Mouse (Mus musculus) neural tube, embryonic 12.5 days (tissue): ENCODE data around the gene D1Pas1. TPM values are rescaled to one million over a fixed set of nuclear protein-coding genes. Genes with fewer than 3 reads are reported as not detected.

Experiments used
- ATAC-seq: fragments of 200-750 bp; cut with Nextera tagmentation; 2 replicates; pipeline ENCODE4 v1.8.0; 2017; ENCODE audit warnings: low read depth, mild to moderate bottlenecking, moderate TSS enrichment, moderate library complexity; ENCODE audit not compliant: low FRiP score
- H3K27ac ChIP-seq: fragments of 300-500 bp; sonication (generic); 2 replicates; pipeline ENCODE4 v1.5.1; 2016
- H3K27me3 ChIP-seq: fragments of 300-500 bp; sonication (generic); replicated peaks from 2 replicates; pipeline ENCODE4 v1.6.1; 2016; ENCODE audit warnings: mild to moderate bottlenecking
- H3K36me3 ChIP-seq: fragments of 300-500 bp; sonication (generic); 2 replicates; pipeline ENCODE4 v1.6.1; 2016; ENCODE audit warnings: mild to moderate bottlenecking
- H3K4me1 ChIP-seq: fragments of 300-500 bp; sonication (generic); 2 replicates; pipeline ENCODE4 v1.6.1; 2016
- H3K4me2 ChIP-seq: fragments of 300-500 bp; sonication (generic); replicated peaks from 2 replicates; pipeline ENCODE4 v1.6.1; 2016; ENCODE audit warnings: mild to moderate bottlenecking
- H3K4me3 ChIP-seq: fragments of 300-500 bp; sonication (generic); 2 replicates; pipeline ENCODE4 v1.5.1; 2016
- H3K9ac ChIP-seq: fragments of 300-500 bp; sonication (generic); 2 replicates; pipeline ENCODE4 v1.6.1; 2016; ENCODE audit warnings: mild to moderate bottlenecking
- H3K9me3 ChIP-seq: fragments of 300-500 bp; sonication (generic); 2 replicates; pipeline ENCODE4 v1.6.1; 2016; ENCODE audit warnings: mild to moderate bottlenecking
- WGBS: fragments of 180-500 bp; shearing (Covaris S2); methylation state at CpG from one replicate; pipeline ENCODE4 v1.1.7; 2016; 5-methylcytosine and 5-hydroxymethylcytosine counted together
- polyA plus RNA-seq: library from polyadenylated mRNA; unstranded; fragments of >200 nt; fragmentation: Nextera tagmentation; extraction: Ambion mirVana; gene quantifications from 2 replicates; pipeline ENCODE4 v1.2.1, GENCODE M21; 2016

Gene D1Pas1
- polyA plus RNA-seq, 1 experiment from 2014 or later: 0.28 TPM

- no peak overlapping the region for H3K4me2 ChIP-seq
- H3K9ac ChIP-seq: no peak overlapping the region
- no peaks in the 10 kb centered on the region for H3K9me3 ChIP-seq
- 76% methylated on average over 4 of the region's 4 CpGs for whole genome bisulfite sequencing
- no peak overlapping the region for H3K4me3 ChIP-seq
- no peaks in the 10 kb centered on the region for H3K4me1 ChIP-seq
- no peaks in the 10 kb centered on the region for H3K36me3 ChIP-seq
- no peaks in the 10 kb centered on the region for H3K27me3 ChIP-seq
- ATAC-seq: no peak
- no peak overlapping the region for H3K27ac ChIP-seq
These were observed 12.6 kb upstream of the D1Pas1 start for GRCm38 (mm10) chr1:186954591-186954990.

- Histone ChIP-seq H3K4me3 (no peak overlapping the region), H3K36me3 (no peaks in the 10 kb centered on the region), H3K27me3 (no peaks in the 10 kb centered on the region), H3K27ac (no peak overlapping the region), H3K4me2 (no peak overlapping the region), H3K9me3 (no peaks in the 10 kb centered on the region), H3K9ac (no peak overlapping the region), H3K4me1 (no peaks in the 10 kb centered on the region)
- ATAC-seq: no peak
- WGBS: 57% methylated on average over 4 of the region's 4 CpGs
These were observed 7.8 kb upstream of the D1Pas1 start for GRCm38 (mm10) chr1:186959380-186959779.

GRCm38 (mm10) chr1:186964143-186964875 lies 2.9 kb upstream of the D1Pas1 start:
- WGBS: 60% methylated on average over 4 of the region's 4 CpGs
- Histone ChIP-seq H3K4me2 (no peak overlapping the region), H3K27ac (no peak overlapping the region), H3K36me3 (no peaks in the 10 kb centered on the region), H3K9ac (no peak overlapping the region), H3K9me3 (peaks cover 28% of the 10 kb centered on the region), H3K4me3 (no peak overlapping the region), H3K4me1 (no peaks in the 10 kb centered on the region), H3K27me3 (no peaks in the 10 kb centered on the region)
- ATAC-seq: no peak

- Histone ChIP-seq H3K4me2 (no peak overlapping the region), H3K27me3 (no peaks in the 10 kb centered on the region), H3K4me1 (no peaks in the 10 kb centered on the region), H3K9me3 (peaks cover 28% of the 10 kb centered on the region), H3K9ac (no peak overlapping the region), H3K36me3 (no peaks in the 10 kb centered on the region), H3K4me3 (no peak overlapping the region), H3K27ac (no peak overlapping the region)
- WGBS: 90% methylated on average over 34 of the region's 34 CpGs
- no peak for ATAC-seq
These were observed 710 bp downstream of the D1Pas1 start for GRCm38 (mm10) chr1:186967926-186968325.

- no peaks in the 10 kb centered on the region; the same call in 1 of the 2 replicates for H3K4me1 ChIP-seq
- H3K4me2 ChIP-seq: no peak overlapping the region
- H3K36me3 ChIP-seq: no peaks in the 10 kb centered on the region
- no peaks in the 10 kb centered on the region for H3K9me3 ChIP-seq
- H3K27ac ChIP-seq: no peak overlapping the region
- H3K9ac ChIP-seq: no peak overlapping the region
- WGBS: 67% methylated on average over 4 of the region's 4 CpGs
- no peaks in the 10 kb centered on the region for H3K27me3 ChIP-seq
- ATAC-seq: no peak
- H3K4me3 ChIP-seq: no peak overlapping the region
These were observed 9.8 kb downstream of the D1Pas1 start for GRCm38 (mm10) chr1:186976937-186977540.

GRCm38 (mm10) chr1:186977801-186978200 lies 10.6 kb downstream of the D1Pas1 start:
- no peak overlapping the region for H3K9ac ChIP-seq
- H3K4me2 ChIP-seq: no peak overlapping the region
- H3K36me3 ChIP-seq: no peaks in the 10 kb centered on the region
- H3K27ac ChIP-seq: no peak overlapping the region
- H3K4me3 ChIP-seq: no peak overlapping the region
- no peaks in the 10 kb centered on the region for H3K27me3 ChIP-seq
- ATAC-seq: no peak
- H3K9me3 ChIP-seq: no peaks in the 10 kb centered on the region
- no peaks in the 10 kb centered on the region; the same call in 1 of the 2 replicates for H3K4me1 ChIP-seq
- WGBS: 92% methylated on average over 2 of the region's 2 CpGs

- Histone ChIP-seq H3K4me1 (no peaks in the 10 kb centered on the region; the same call in 1 of the 2 replicates), H3K27ac (no peak overlapping the region), H3K36me3 (no peaks in the 10 kb centered on the region), H3K4me3 (no peak overlapping the region), H3K9ac (no peak overlapping the region), H3K4me2 (no peak overlapping the region), H3K27me3 (no peaks in the 10 kb centered on the region), H3K9me3 (no peaks in the 10 kb centered on the region)
- 68% methylated on average over 8 of the region's 8 CpGs for WGBS
- no peak for ATAC-seq
These were observed 12.2 kb downstream of the D1Pas1 start for GRCm38 (mm10) chr1:186979465-186979864.

- ATAC-seq: no peak
- Histone ChIP-seq H3K4me2 (no peak overlapping the region), H3K9ac (no peak overlapping the region), H3K27me3 (no peaks in the 10 kb centered on the region), H3K27ac (no peak overlapping the region), H3K36me3 (no peaks in the 10 kb centered on the region), H3K4me3 (no peak overlapping the region), H3K4me1 (no peaks in the 10 kb centered on the region; the same call in 1 of the 2 replicates), H3K9me3 (no peaks in the 10 kb centered on the region)
- 58% methylated on average over 9 of the region's 9 CpGs for WGBS
These were observed 13.3 kb downstream of the D1Pas1 start for GRCm38 (mm10) chr1:186980503-186980902.

GRCm38 (mm10) chr1:186985131-186985530 lies 17.9 kb downstream of the D1Pas1 start:
- WGBS: 90% methylated on average over 11 of the region's 11 CpGs
- Histone ChIP-seq H3K4me3 (no peak overlapping the region), H3K27ac (no peak overlapping the region), H3K4me2 (no peak overlapping the region), H3K9me3 (no peaks in the 10 kb centered on the region), H3K9ac (no peak overlapping the region), H3K4me1 (no peaks in the 10 kb centered on the region; the same call in 1 of the 2 replicates), H3K27me3 (no peaks in the 10 kb centered on the region), H3K36me3 (no peaks in the 10 kb centered on the region)
- no peak for ATAC-seq

- no peak for ATAC-seq
- no peak overlapping the region for H3K27ac ChIP-seq
- H3K4me1 ChIP-seq: no peaks in the 10 kb centered on the region
- H3K36me3 ChIP-seq: no peaks in the 10 kb centered on the region
- 85% methylated on average over 9 of the region's 9 CpGs for WGBS
- H3K9me3 ChIP-seq: no peaks in the 10 kb centered on the region
- no peak overlapping the region for H3K9ac ChIP-seq
- H3K4me3 ChIP-seq: no peak overlapping the region
- no peaks in the 10 kb centered on the region for H3K27me3 ChIP-seq
- no peak overlapping the region for H3K4me2 ChIP-seq
These were observed 18.9 kb downstream of the D1Pas1 start for GRCm38 (mm10) chr1:186986086-186986485.

GRCm38 (mm10) chr1:186986506-186986905 lies 19.3 kb downstream of the D1Pas1 start:
- no peaks in the 10 kb centered on the region for H3K27me3 ChIP-seq
- H3K36me3 ChIP-seq: no peaks in the 10 kb centered on the region
- no peak overlapping the region for H3K27ac ChIP-seq
- H3K4me3 ChIP-seq: no peak overlapping the region
- 92% methylated on average over 8 of the region's 8 CpGs for WGBS
- H3K4me2 ChIP-seq: no peak overlapping the region
- no peaks in the 10 kb centered on the region for H3K4me1 ChIP-seq
- H3K9ac ChIP-seq: no peak overlapping the region
- no peak for ATAC-seq
- H3K9me3 ChIP-seq: no peaks in the 10 kb centered on the region

GRCm38 (mm10) chr1:186988281-186988682 lies 21.1 kb downstream of the D1Pas1 start:
- Histone ChIP-seq H3K27me3 (no peaks in the 10 kb centered on the region), H3K4me3 (no peak overlapping the region), H3K4me2 (no peak overlapping the region), H3K27ac (no peak overlapping the region), H3K4me1 (no peaks in the 10 kb centered on the region), H3K9ac (no peak overlapping the region), H3K9me3 (peaks cover 4% of the 10 kb centered on the region; the same call in 1 of the 2 replicates), H3K36me3 (no peaks in the 10 kb centered on the region)
- no peak for ATAC-seq
- 71% methylated on average over 9 of the region's 9 CpGs for WGBS

GRCm38 (mm10) chr1:186988822-186989221 lies 21.6 kb downstream of the D1Pas1 start:
- Histone ChIP-seq H3K27ac (no peak overlapping the region), H3K4me1 (no peaks in the 10 kb centered on the region), H3K27me3 (no peaks in the 10 kb centered on the region), H3K9me3 (peaks cover 4% of the 10 kb centered on the region; the same call in 1 of the 2 replicates), H3K4me3 (no peak overlapping the region), H3K4me2 (no peak overlapping the region), H3K9ac (no peak overlapping the region), H3K36me3 (no peaks in the 10 kb centered on the region)
- no peak for ATAC-seq
- 91% methylated on average over 4 of the region's 4 CpGs for WGBS
